Mouse (Mus musculus): ENCODE results near the gene Kif5a. TPM values are rescaled to one million over a fixed set of nuclear protein-coding genes. Genes with fewer than 3 reads are reported as not detected.

Gene Kif5a
- polyA plus RNA-seq, 2 experiments: 2.8 to 9.7 TPM

DNA sequence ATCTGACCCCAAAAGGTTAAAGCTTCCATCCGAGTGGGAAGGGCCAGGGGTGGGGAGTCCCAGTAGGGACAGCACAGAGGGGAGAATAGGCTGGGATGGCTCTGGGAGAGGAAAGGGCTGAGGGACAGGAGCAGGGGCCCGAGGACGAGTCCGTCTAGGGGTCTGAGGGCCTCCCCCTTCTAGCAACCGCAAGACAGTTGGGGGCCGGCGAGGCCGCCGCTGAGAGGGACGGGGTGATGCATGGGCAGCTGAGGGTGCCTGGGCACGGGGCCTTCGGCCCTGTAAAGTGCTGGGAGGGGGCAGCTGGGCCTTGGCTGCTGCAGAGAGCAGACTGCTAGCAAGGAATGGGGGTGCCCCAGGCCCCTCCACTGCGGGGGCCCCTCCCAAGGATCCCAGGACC is 22.5 kb upstream of the Kif5a start:
- DNase-seq (ENCODE audit: low spot score) (no peak), ATAC-seq (ENCODE audit: low FRiP score, low read depth) (no peak)
- TF ChIP-seq POLR2A (IDR thresholded peaks at IDR 0.05; ENCODE audit: borderline replicate concordance, extremely low read depth, insufficient read depth, insufficient read length): no peak
- Histone ChIP-seq H3K4me2 (replicated peaks; ENCODE audit: low read depth, low read length, severe bottlenecking) (no peak overlapping the region), H3K4me3 (replicated peaks; ENCODE audit: low read length) (no peak overlapping the region), H3K9me3 (ENCODE audit: control insufficient read depth, low read length) (no peaks in the 10 kb centered on the region), H3K36me3 (ENCODE audit: control insufficient read depth, insufficient read depth, low read length) (peaks cover 67% of the 10 kb centered on the region), H3K9ac (ENCODE audit: low read depth, low read length, severe bottlenecking) (0 out of 2 replicates have a peak overlapping the region, but pooled peaks have one; percentile 28), H3K4me1 (ENCODE audit: control insufficient read depth, insufficient read depth, low read length) (peaks cover 21% of the 10 kb centered on the region), H3K27ac (replicated peaks; ENCODE audit: low read depth, low read length) (no peak overlapping the region), H3K27me3 (ENCODE audit: control insufficient read depth, insufficient read depth, low read length) (no peaks in the 10 kb centered on the region)
- WGBS: 85% methylated on average over 11 of the region's 13 CpGs

DNA sequence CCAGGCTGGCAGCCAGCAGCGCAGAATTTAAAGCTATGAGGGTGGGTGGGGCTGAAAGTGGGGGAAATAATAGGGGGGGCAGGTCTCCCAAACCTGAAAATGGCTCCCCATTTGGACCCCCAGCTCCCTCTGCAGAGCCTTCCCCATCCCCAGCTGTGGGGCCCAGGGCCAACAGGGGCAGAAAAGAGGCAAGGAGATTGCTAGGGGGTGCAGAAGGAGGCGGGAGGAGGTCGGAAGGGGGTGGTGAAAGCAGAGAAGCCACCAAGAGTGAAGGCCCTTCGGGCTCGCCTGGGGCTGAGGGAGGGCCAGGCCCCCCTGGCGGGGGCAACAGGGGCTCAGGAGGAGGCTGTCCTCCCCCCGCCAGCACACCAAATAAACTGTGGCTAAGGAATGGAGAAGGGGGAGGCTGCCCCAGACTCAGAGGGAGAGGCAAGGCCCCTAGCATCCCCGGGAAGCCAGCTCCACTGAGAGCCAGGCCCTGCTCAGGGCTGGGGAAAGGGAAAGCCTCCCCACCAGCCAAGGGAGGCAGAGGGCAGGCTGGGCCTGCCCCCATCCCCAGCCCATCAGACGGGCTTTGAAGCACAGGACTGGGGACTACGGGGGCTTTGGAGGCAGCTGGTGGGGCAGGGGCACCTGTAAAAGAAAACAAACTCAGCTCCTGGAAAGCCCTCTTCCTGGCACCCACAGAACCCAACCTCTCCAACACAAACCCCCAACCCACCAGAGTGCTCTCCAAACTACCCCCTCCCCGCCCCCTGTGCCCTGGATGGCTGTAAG is 21.8 kb upstream of the Kif5a start:
- 76% methylated on average over 11 of the region's 11 CpGs for WGBS
- Histone ChIP-seq H3K27ac (replicated peaks; ENCODE audit: low read depth, low read length) (no peak overlapping the region), H3K9ac (ENCODE audit: low read depth, low read length, severe bottlenecking) (peak overlapping the region; percentile 28), H3K4me1 (ENCODE audit: control insufficient read depth, insufficient read depth, low read length) (peaks cover 19% of the 10 kb centered on the region), H3K27me3 (ENCODE audit: control insufficient read depth, insufficient read depth, low read length) (no peaks in the 10 kb centered on the region), H3K9me3 (ENCODE audit: control insufficient read depth, low read length) (no peaks in the 10 kb centered on the region), H3K4me3 (replicated peaks; ENCODE audit: low read length) (no peak overlapping the region), H3K36me3 (ENCODE audit: control insufficient read depth, insufficient read depth, low read length) (peaks cover 75% of the 10 kb centered on the region), H3K4me2 (replicated peaks; ENCODE audit: low read depth, low read length, severe bottlenecking) (no peak overlapping the region)
- DNase-seq (ENCODE audit: low spot score) (no peak), ATAC-seq (ENCODE audit: low FRiP score, low read depth) (no peak)
- TF ChIP-seq POLR2A (IDR thresholded peaks at IDR 0.05; ENCODE audit: borderline replicate concordance, extremely low read depth, insufficient read depth, insufficient read length): no peak

DNA sequence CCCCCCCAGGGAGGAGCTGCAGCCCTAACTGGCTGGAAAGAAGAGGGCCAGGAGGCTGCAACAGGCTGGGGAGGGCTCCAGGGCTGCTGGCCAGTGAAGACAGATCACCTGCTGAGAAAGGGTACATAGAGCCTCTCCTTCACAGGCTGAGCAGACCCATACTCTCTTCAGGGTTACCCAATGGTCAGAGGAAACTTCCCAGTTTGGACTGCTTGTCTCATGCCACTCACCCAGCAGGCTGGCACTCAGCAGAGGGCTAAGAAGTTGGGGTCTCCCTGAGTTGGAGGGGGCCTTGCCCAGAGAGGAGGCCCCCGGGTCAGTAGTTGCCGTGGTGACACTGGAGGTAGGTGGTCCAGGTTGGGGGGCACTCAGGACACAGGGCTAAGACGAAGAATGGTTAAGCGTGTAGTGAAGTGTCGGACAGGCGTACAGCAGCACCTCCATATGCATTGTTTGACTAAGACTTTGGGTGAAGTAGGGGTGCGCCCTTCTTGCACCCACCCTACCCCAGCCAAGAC is 21.0 kb upstream of the Kif5a start:
- DNase-seq (ENCODE audit: low spot score) (no peak), ATAC-seq (ENCODE audit: low FRiP score, low read depth) (no peak)
- no peaks in the 10 kb centered on the region for H3K27me3 ChIP-seq (ENCODE audit: control insufficient read depth, insufficient read depth, low read length)
- 90% methylated on average over 7 of the region's 7 CpGs for WGBS
- peaks cover 81% of the 10 kb centered on the region for H3K36me3 ChIP-seq (ENCODE audit: control insufficient read depth, insufficient read depth, low read length)
- no peak overlapping the region for H3K9ac ChIP-seq (ENCODE audit: low read depth, low read length, severe bottlenecking)
- no peak for TF ChIP-seq POLR2A (IDR thresholded peaks at IDR 0.05; ENCODE audit: borderline replicate concordance, extremely low read depth, insufficient read depth, insufficient read length)
- no peak overlapping the region for H3K4me3 ChIP-seq (replicated peaks; ENCODE audit: low read length)
- H3K9me3 ChIP-seq (ENCODE audit: control insufficient read depth, low read length): no peaks in the 10 kb centered on the region
- no peak overlapping the region for H3K27ac ChIP-seq (replicated peaks; ENCODE audit: low read depth, low read length)
- no peak overlapping the region for H3K4me2 ChIP-seq (replicated peaks; ENCODE audit: low read depth, low read length, severe bottlenecking)
- peaks cover 13% of the 10 kb centered on the region for H3K4me1 ChIP-seq (ENCODE audit: control insufficient read depth, insufficient read depth, low read length)

DNA sequence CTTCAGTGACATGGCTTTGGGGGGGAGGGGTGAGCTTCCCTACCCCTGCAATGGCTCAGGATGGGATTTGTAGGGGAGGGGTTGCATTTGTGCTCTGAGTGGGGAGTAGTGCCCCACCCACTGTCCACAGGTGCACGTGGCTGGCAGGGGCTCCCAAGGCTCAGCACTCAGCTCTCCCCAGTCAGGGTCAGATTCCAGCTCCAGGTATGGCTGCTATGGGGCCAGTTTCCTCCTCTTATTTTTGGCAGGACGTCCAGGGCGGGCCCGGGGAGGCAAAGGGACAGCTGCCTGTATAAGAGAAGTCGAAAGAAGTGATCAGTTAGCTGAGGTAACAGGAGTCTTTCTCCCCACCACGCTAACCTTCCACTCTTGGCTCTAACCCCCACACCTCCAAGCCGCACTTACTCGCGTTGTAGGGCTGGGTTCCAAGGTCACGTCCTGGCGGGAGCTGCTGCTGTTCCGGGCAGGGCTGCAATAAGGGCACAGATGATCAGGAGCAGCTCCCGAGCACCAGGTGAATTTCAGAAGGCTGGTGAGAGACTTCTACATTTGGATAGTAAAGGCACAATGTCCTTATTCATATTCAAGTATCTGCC is 19.6 kb upstream of the Kif5a start:
- 86% methylated on average over 13 of the region's 13 CpGs for WGBS
- H3K27me3 ChIP-seq (ENCODE audit: control insufficient read depth, insufficient read depth, low read length): no peaks in the 10 kb centered on the region
- no peak for ATAC-seq (ENCODE audit: low FRiP score, low read depth)
- no peak for TF ChIP-seq POLR2A (IDR thresholded peaks at IDR 0.05; ENCODE audit: borderline replicate concordance, extremely low read depth, insufficient read depth, insufficient read length)
- H3K9ac ChIP-seq (ENCODE audit: low read depth, low read length, severe bottlenecking): no peak overlapping the region
- no peak overlapping the region for H3K4me2 ChIP-seq (replicated peaks; ENCODE audit: low read depth, low read length, severe bottlenecking)
- no peak overlapping the region for H3K27ac ChIP-seq (replicated peaks; ENCODE audit: low read depth, low read length)
- no peak for DNase-seq (ENCODE audit: low spot score)
- no peaks in the 10 kb centered on the region for H3K9me3 ChIP-seq (ENCODE audit: control insufficient read depth, low read length)
- H3K4me1 ChIP-seq (ENCODE audit: control insufficient read depth, insufficient read depth, low read length): peaks cover 10% of the 10 kb centered on the region
- H3K36me3 ChIP-seq (ENCODE audit: control insufficient read depth, insufficient read depth, low read length): peaks cover 95% of the 10 kb centered on the region
- no peak overlapping the region for H3K4me3 ChIP-seq (replicated peaks; ENCODE audit: low read length)

DNA sequence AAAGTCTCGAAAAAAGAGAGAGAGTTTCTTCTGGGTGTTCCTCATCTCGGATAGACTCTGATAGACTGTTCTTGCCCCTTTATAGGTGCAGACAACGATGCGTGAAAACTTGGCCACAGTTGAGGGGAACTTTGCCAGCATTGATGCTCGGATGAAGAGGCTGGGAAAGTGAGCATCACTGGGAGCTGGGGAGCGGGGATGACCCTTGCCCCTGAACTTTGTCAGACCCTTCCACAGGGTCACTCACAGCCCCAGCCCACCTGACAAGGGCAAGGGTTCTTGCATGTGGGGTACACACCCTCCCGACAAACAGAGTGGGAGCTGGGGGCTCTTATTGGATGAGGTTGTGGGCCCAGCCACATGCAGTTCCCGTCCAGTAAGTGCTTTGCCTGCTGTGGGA is 18.2 kb upstream of the Kif5a start:
- no peak overlapping the region for H3K27ac ChIP-seq (replicated peaks; ENCODE audit: low read depth, low read length)
- no peak for DNase-seq (ENCODE audit: low spot score)
- no peak for ATAC-seq (ENCODE audit: low FRiP score, low read depth)
- H3K27me3 ChIP-seq (ENCODE audit: control insufficient read depth, insufficient read depth, low read length): no peaks in the 10 kb centered on the region
- 87% methylated on average over 8 of the region's 8 CpGs for WGBS
- no peak overlapping the region for H3K4me3 ChIP-seq (replicated peaks; ENCODE audit: low read length)
- no peak overlapping the region for H3K4me2 ChIP-seq (replicated peaks; ENCODE audit: low read depth, low read length, severe bottlenecking)
- peaks cover 98% of the 10 kb centered on the region for H3K36me3 ChIP-seq (ENCODE audit: control insufficient read depth, insufficient read depth, low read length)
- H3K9ac ChIP-seq (ENCODE audit: low read depth, low read length, severe bottlenecking): no peak overlapping the region
- H3K4me1 ChIP-seq (ENCODE audit: control insufficient read depth, insufficient read depth, low read length): no peaks in the 10 kb centered on the region
- H3K9me3 ChIP-seq (ENCODE audit: control insufficient read depth, low read length): no peaks in the 10 kb centered on the region
- TF ChIP-seq POLR2A (IDR thresholded peaks at IDR 0.05; ENCODE audit: borderline replicate concordance, extremely low read depth, insufficient read depth, insufficient read length): no peak
